Mouse (Mus musculus) activated CD4-positive, CD25-positive, alpha-beta regulatory T cell, adult 4 months (primary cell): ENCODE measurements around the gene Insl3. TPM values are rescaled to one million over a fixed set of nuclear protein-coding genes. Genes with fewer than 3 reads are reported as not detected.
"Not testable (repeated sequence)": the region's sequence is repeated elsewhere in the genome, so short reads cannot be mapped to it uniquely, and the experiment has no call there.

ENCODE experiments used
- ATAC-seq: one replicate; pipeline ENCODE4 v1.8.0; 2017
- polyA plus RNA-seq, 2 experiments: library from polyadenylated mRNA; unstranded; fragments of 100-300 nt; shearing (Covaris generic); gene quantifications; one replicate each; pipeline ENCODE4 v1.2.1; 2017

The Insl3 gene
- polyA plus RNA-seq, 2 experiments from 2014 or later, result 16.4 to 23.9 TPM

GRCm38 (mm10) chr8:71677555-71677954 lies 11.5 kb upstream of the Insl3 start:
- no peak for ATAC-seq

- ATAC-seq, result no peak
Observed at GRCm38 (mm10) chr8:71678216-71678615, 10.8 kb upstream of the Insl3 start.

GRCm38 (mm10) chr8:71679116-71679515 lies 9.9 kb upstream of the Insl3 start:
- no peak for ATAC-seq

DNA sequence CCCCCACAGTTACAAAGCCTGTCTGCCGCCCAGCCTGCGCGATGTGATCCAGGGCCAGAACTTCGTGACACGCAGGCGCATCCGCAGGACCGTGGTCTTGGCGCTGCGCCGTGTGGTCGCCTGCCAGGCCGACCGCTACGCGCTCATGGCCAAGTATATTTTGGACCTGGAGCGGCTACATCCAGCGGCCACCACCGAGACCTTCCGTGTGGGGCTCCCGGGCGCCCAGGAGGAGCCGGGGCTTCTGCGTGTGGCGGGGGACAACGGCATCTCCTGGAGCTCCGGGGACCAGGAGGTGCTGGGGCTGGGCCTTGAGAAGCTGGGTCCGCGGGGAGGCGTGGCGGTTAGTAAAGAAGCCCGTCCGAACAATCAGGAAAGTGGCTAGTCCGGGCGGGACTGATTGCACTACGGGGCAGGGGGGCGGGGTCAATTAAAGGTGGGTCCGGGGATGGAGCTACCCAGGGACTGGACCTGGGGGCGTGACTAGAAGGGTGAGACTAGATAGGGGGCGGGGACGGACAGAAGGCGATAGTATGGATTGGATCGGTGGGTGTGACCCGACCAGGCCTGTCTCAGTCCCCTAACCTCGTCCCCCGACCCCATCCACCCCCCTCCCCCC lies 9.4 kb upstream of the Insl3 start:
- ATAC-seq, result no peak

DNA sequence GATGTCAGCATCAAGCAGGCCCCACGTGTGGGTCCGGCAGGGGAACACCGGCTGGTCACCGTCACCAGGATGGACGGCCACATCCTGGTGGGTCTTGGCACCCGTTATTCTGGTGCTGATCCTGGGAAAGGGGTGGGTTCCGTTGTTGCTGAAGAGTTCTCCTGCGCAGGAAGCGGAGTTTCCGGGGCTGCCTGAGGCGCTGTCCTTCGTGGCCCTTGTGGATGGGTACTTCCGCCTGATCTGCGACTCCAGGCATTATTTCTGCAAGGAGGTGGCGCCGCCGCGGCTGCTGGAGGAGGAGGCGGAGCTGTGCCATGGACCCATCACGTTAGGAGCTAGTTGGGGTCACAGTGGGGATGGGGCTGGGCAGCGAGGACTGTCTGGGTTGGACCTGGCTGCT lies 8.5 kb upstream of the Insl3 start:
- ATAC-seq, result no peak

- ATAC-seq, result no peak
Observed at GRCm38 (mm10) chr8:71681369-71681915, 7.6 kb upstream of the Insl3 start.

DNA sequence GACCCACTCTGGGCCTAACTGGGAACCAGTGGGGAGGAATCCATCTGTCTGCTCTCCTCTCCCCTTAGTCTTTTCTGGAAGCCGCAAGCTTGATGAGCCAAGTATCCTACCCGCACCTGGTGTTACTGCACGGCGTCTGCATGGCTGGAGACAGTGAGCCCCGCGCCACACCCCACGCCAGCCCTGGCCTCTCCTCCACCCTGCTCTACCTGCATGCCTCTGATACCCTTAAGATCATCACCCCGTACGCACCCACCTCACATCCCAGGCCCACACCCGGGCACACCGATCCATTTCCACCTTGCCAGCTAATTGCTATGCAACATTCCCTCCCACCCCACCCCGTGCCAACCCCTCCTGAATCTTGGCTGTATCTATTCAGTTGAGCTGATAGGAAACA lies 6.2 kb upstream of the Insl3 start:
- ATAC-seq, result no peak

GRCm38 (mm10) chr8:71684701-71685100 lies 4.3 kb upstream of the Insl3 start:
- no peak for ATAC-seq

DNA sequence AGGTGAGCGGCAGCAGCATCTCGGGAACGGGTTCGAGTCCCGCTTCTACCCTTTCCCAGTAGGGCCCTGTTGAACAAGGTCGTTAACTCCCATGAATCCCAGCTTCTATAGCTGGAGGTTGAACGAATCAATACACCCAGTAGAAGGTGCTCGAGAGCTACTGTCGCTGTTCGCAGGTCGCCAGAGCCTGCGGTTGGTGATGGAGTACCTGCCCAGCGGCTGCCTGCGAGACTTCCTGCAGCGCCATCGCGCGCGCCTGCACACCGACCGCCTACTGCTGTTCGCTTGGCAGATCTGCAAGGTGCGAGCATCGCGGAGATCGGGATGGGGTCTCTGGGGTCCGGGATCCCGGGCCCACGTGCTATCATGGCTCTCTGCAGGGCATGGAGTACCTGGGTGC lies 3.4 kb upstream of the Insl3 start:
- no peak for ATAC-seq

DNA sequence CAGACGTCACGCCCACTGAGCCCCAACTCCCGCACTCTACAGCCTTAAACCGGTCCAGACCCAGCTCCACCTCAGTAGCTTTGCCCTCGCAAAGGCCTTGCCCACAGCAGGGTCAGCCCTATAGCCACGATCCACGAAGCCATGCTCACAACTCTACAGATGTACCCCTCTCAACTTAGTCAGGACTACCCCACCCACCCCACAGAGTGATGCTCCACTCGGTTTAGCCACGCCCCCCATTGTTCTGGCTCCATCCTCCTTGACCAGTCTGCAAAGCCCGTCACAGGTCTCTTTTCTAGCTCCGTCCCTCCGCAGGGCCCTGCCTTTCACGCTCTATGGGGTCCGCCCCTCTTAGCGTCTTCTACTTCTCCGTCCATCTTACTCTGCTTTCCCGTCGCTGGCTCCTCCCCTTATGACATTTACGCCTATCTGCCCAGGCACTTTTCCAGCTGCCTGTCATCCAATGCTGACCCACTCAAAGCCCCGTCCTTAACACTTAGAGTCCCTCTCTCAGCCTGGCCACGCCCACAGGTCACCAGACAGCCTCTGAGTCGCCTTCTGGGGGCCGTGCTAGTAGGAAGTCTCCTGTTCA lies 2.8 kb upstream of the Insl3 start:
- no peak for ATAC-seq

GRCm38 (mm10) chr8:71687616-71688015 lies 1.4 kb upstream of the Insl3 start:
- ATAC-seq, result no peak

- ATAC-seq, result peak; percentile 93
Observed at GRCm38 (mm10) chr8:71692509-71692908, 3.5 kb downstream of the Insl3 start.

DNA sequence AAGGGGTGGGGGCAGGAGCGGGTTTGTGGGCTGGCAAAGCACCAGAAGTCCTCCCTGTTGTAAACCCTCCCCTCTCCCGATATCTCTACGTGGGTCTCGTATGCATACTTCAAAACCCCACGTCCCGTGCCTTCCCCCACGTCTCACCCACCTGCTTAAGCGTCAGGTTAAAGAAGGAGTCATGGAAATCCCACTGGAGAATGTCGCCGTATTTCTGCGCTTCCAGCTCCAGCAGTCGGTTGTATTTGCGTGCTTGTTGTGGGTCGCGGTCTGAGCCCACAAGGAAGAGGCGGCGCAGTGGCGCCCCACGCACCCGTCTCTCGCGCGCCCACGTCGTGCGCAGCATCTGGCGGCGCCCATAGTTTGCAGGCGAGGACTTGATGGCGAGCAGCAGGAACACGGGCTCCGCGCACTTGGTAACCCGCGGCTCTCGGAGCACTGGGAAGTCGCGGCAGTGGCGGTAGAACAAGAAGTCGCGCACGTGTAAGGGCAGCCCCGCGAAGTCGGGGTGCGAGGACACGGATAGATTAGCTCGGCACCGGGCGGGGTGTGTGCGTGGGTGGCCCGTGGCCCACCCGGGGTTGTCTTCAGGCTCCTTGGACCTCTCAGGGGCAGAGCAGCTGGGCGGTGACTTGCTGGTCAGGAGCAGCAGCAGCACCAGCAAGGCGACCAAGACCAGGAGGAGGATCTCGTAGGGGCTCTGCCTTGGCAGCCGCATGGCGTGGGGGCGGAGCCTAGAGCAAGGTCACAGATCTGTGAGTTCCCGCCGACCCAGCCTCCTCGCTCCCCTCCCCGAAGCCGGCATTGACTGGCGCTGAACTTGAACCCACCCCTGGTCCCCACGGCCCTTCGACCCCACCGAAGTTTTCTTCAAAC lies 4.4 kb downstream of the Insl3 start:
- no peak for ATAC-seq

GRCm38 (mm10) chr8:71695456-71695855 lies 6.4 kb downstream of the Insl3 start:
- ATAC-seq, result not testable (repeated sequence)

DNA sequence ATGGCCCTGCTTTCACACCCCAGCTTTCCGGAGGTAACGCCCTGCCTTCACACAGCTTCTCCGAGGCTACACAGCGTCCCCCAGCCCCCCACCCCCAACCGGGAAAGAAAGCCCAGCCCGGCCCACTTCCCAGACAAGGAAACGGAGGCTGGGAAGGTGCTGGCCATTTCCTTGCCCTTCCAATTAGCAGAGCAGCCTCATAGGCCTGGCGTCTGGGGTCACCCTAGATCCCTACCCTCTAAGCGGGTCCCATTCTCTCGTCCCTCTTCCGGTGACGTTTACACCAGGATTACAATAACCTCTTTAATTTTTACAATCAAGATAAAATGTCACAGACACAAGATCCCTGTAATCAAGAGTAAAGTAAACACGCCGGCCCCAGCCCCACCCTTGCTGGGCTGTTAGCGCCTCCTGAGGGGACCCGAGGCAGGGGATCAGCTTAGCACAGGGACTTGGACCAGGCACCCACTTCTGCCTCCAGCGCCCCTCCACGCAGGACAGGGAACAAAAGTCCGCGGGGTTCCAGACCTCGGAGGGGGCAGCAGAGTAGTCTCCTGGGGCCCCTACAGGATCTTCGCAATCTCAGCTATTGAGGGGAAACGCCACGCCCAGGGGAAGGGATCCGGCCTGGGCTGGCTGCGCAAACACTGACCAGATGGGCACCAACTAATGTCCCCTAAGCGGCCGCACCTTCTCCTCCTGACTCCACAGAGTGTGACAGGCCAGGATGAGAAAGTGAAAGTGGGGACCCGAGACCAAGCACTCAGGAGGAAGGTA lies 11.7 kb downstream of the Insl3 start:
- no peak for ATAC-seq

- ATAC-seq, result peak; percentile 49
Observed at GRCm38 (mm10) chr8:71701414-71702086, 12.5 kb downstream of the Insl3 start, which contains the start of gene B3gnt3. B3gnt3 (minus strand) TSS chr8:71701789.

GRCm38 (mm10) chr8:71702087-71702432 lies 13.0 kb downstream of the Insl3 start:
- ATAC-seq, result no peak

- ATAC-seq, result no peak
Observed at GRCm38 (mm10) chr8:71702923-71703322, 13.9 kb downstream of the Insl3 start.

DNA sequence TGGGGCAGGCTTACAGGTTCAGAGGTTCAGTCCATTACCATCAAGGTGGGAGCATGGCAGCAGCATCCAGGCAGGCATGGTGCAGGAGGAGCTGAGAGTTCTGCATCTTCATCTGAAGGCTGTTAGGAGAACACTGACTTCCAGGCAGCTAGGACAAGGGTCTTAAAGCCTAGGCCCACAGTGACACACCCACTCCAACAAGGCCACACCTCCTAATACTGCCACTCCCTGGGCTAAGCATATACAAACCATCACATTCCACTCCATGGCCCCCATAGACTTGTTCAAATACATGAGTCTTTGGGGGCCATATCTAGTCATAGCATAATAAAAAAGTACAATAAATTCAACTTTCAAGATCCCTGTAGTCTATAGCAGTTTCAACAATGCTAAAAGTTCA lies 14.4 kb downstream of the Insl3 start:
- not testable (repeated sequence) for ATAC-seq

DNA sequence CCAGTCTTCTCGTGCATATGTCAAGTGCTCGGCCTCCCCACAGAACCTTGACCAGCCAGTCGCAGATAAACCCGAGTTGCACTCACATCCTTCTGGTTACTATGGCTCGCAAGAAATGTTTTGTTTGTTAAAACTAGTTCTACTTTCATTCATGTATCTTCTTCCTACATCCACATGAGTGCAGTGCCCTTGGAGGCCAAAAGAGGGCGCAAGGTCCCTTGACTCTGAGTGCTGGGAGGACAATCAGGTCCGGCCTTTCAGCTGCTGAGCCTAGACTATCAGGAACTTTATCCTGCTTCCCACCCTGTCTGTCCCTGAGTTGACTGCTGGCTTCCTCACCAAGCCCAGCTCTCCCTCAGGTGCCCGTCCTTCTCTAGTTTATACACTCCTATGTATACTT lies 18.9 kb downstream of the Insl3 start:
- ATAC-seq, result peak; percentile 38

DNA sequence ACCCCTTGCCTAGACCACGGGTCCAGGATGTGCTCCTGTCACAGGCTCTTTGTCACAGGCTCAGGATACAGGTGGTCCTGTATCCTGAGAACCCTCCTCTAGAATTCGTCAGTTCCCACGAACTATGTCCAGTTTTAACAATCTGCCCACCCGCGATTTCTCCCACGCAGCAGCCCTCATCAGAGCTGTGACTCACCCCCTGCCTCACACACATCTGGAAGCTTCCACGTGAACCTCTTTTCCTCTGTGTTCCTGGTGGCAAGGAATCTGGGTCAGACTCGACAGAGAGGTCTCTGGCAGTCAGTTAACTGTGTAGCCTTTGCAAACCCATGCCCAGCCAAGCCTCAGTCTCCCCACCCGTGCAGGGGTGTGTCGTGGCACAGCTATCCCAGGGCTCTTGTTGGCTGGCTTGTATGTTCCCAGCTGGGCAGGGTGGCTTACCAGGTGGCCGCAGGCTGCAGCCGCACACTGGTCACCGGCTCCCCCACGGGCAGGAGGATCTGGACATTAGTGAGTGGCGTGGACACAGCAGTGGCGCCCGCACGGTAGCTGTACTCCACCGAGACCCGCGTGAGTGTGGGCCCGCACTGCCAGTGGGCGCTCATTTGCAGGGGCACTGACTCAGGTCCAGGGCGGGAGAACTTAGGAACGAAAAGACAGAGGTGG lies 20.3 kb downstream of the Insl3 start:
- no peak for ATAC-seq
